Mouse (Mus musculus): ENCODE results near the gene Ndufc1.

GRCm38 (mm10) chr3:51415098-51416072, 6.6 kb upstream of the Ndufc1 start, which contains the start of gene Naa15:
- peak; percentile 50; the same call in 1 of the 2 replicates for TF ChIP-seq TBP (IDR thresholded peaks at IDR 0.05; ENCODE audit: low read depth, low read length)
- TF ChIP-seq POLR2AphosphoS5 (IDR thresholded peaks at IDR 0.05; ENCODE audit: borderline replicate concordance, low read depth, low read length): no peak
- TF ChIP-seq POLR2A (IDR thresholded peaks at IDR 0.05; ENCODE audit: control insufficient read depth in 1 of 2, insufficient read depth in 1 of 2, low read depth in 1 of 2, low read length in 2 of 2, poor library complexity in 1 of 2): peak; percentile 78 to 98
- TF ChIP-seq ETS1 (IDR thresholded peaks at IDR 0.05; ENCODE audit: low read depth, low read length): no peak
- no peak for TF ChIP-seq CTCF (IDR thresholded peaks at IDR 0.05 in 2 of 3, conservative IDR thresholded peaks at IDR 0.05 in 1 of 3; ENCODE audit: control insufficient read depth in 1 of 3, insufficient read depth in 1 of 3, low read depth in 2 of 3, low read length in 3 of 3, poor library complexity in 1 of 3, severe bottlenecking in 1 of 3)
- TF ChIP-seq ZC3H11A (IDR thresholded peaks at IDR 0.05; ENCODE audit: low read depth, low read length): no peak
